Mouse (Mus musculus) hindbrain, postnatal 0 days (tissue): ENCODE results near the gene Tff2. TPM values are rescaled to one million over a fixed set of nuclear protein-coding genes. Genes with fewer than 3 reads are reported as not detected.
A peak's percentile ranks its signal among the peaks of the same experiment; 100 is the strongest.

Experiments used
- ATAC-seq: fragments of 200-750 bp; cut with Nextera tagmentation; 2 replicates; pipeline ENCODE4 v1.8.0; 2017; ENCODE audit warnings: mild to moderate bottlenecking, moderate TSS enrichment, moderate library complexity
- DNase-seq: peaks from one replicate; pipeline ENCODE4 v3.0.0-alpha.2; 2015; ENCODE audit warnings: low spot score
- H3K27ac ChIP-seq: fragments of 300-500 bp; sonication (generic); 2 replicates; pipeline ENCODE4 v1.5.1; 2014; ENCODE audit warnings: mild to moderate bottlenecking
- H3K27me3 ChIP-seq: fragments of 300-500 bp; sonication (generic); 2 replicates; pipeline ENCODE4 v1.6.1; 2014; ENCODE audit warnings: low read length, mixed read lengths; ENCODE audit not compliant: insufficient read depth
- H3K36me3 ChIP-seq: fragments of 300-500 bp; sonication (generic); 2 replicates; pipeline ENCODE4 v1.6.1; 2014; ENCODE audit warnings: low read length, mixed read lengths; ENCODE audit not compliant: insufficient read depth
- H3K4me1 ChIP-seq: fragments of 300-500 bp; sonication (generic); 2 replicates; pipeline ENCODE4 v1.6.1; 2014; ENCODE audit warnings: antibody characterized with exemption, low read length, mixed read lengths; ENCODE audit not compliant: insufficient read depth
- H3K4me2 ChIP-seq: fragments of 300-500 bp; sonication (generic); 2 replicates; pipeline ENCODE4 v1.6.1; 2014; ENCODE audit warnings: low read depth, mild to moderate bottlenecking, low read length, moderate library complexity, mixed read lengths
- H3K4me3 ChIP-seq: fragments of 300-500 bp; sonication (generic); 2 replicates; pipeline ENCODE4 v1.5.1; 2014; ENCODE audit warnings: low read length
- H3K9ac ChIP-seq: fragments of 300-500 bp; sonication (generic); replicated peaks from 2 replicates; pipeline ENCODE4 v1.6.1; 2014; ENCODE audit warnings: mild to moderate bottlenecking, low read length, moderate library complexity, mixed read lengths
- H3K9me3 ChIP-seq: fragments of 300-500 bp; sonication (generic); 2 replicates; pipeline ENCODE4 v1.6.1; 2016; ENCODE audit warnings: low read length, mixed read lengths
- CTCF ChIP-seq: IDR thresholded peaks from 2 replicates; pipeline ENCODE4 v1.5.1; 2016; ENCODE audit warnings: antibody characterized with exemption, control low read depth, low read depth
- WGBS: fragments of 180-500 bp; shearing (Covaris S2); extraction: QIAGEN DNeasy Blood & Tissue Kit; methylation state at CpG from one replicate; pipeline ENCODE4 v1.1.7; 2014; 5-methylcytosine and 5-hydroxymethylcytosine counted together
- polyA plus RNA-seq: library from polyadenylated mRNA; unstranded; fragments of >200 nt; fragmentation: Nextera tagmentation; extraction: Ambion mirVana; gene quantifications from 2 replicates; pipeline ENCODE4 v1.2.1, GENCODE M21; 2015
- total RNA-seq: library from RNA; depleted of rRNA; stranded (reverse); fragments of >200 nt; gene quantifications from 2 replicates; pipeline ENCODE4 v1.2.3, GENCODE M21; 2014

The Tff2 gene
- total and polyA plus RNA-seq, 2 experiments from 2014 or later, result not detected

GRCm38 (mm10) chr17:31138398-31138797 lies 5.7 kb downstream of the Tff2 start:
- Histone ChIP-seq H3K27ac (no peak overlapping the region), H3K9ac (no peak overlapping the region), H3K27me3 (no peaks in the 10 kb centered on the region), H3K9me3 (no peaks in the 10 kb centered on the region), H3K4me2 (no peak overlapping the region), H3K36me3 (no peaks in the 10 kb centered on the region), H3K4me1 (no peaks in the 10 kb centered on the region), H3K4me3 (no peak overlapping the region)
- ATAC-seq (no peak), DNase-seq (peak; percentile 86)
- 17% methylated on average over 5 of the region's 5 CpGs for WGBS
- peak; percentile 89 for TF ChIP-seq CTCF

GRCm38 (mm10) chr17:31136821-31137220 lies 7.3 kb downstream of the Tff2 start:
- Histone ChIP-seq H3K27ac (no peak overlapping the region), H3K9ac (no peak overlapping the region), H3K4me1 (no peaks in the 10 kb centered on the region), H3K36me3 (no peaks in the 10 kb centered on the region), H3K27me3 (no peaks in the 10 kb centered on the region), H3K4me3 (no peak overlapping the region), H3K9me3 (no peaks in the 10 kb centered on the region), H3K4me2 (no peak overlapping the region)
- no peak for ATAC-seq
- 91% methylated on average over 1 of the region's 1 CpGs for WGBS
- no peak for DNase-seq
- no peak for TF ChIP-seq CTCF

GRCm38 (mm10) chr17:31136291-31136690 lies 7.8 kb downstream of the Tff2 start:
- H3K36me3 ChIP-seq, result no peaks in the 10 kb centered on the region
- no peak for ATAC-seq

GRCm38 (mm10) chr17:31134913-31135312 lies 9.2 kb downstream of the Tff2 start:
- no peak for DNase-seq
- no peak overlapping the region for H3K27ac ChIP-seq
- 83% methylated on average over 6 of the region's 6 CpGs for WGBS
- no peaks in the 10 kb centered on the region for H3K4me1 ChIP-seq
- H3K4me2 ChIP-seq, result no peak overlapping the region
- no peak for ATAC-seq
- H3K4me3 ChIP-seq, result no peak overlapping the region
- no peaks in the 10 kb centered on the region for H3K27me3 ChIP-seq
- no peaks in the 10 kb centered on the region for H3K9me3 ChIP-seq
- no peaks in the 10 kb centered on the region for H3K36me3 ChIP-seq
- H3K9ac ChIP-seq, result no peak overlapping the region
- TF ChIP-seq CTCF, result no peak

More at GRCm38 (mm10) chr17:31136291-31136690, 7.8 kb downstream of the Tff2 start:
- Histone ChIP-seq H3K9ac (no peak overlapping the region), H3K27ac (no peak overlapping the region), H3K4me2 (no peak overlapping the region), H3K4me3 (no peak overlapping the region), H3K4me1 (no peaks in the 10 kb centered on the region), H3K9me3 (no peaks in the 10 kb centered on the region), H3K27me3 (no peaks in the 10 kb centered on the region)
- no peak for DNase-seq
- 60% methylated on average over 3 of the region's 3 CpGs for WGBS
- no peak for TF ChIP-seq CTCF

- ATAC-seq (no peak), DNase-seq (no peak)
- Histone ChIP-seq H3K27ac (no peak overlapping the region), H3K36me3 (no peaks in the 10 kb centered on the region), H3K9ac (no peak overlapping the region), H3K4me2 (no peak overlapping the region), H3K27me3 (no peaks in the 10 kb centered on the region), H3K4me3 (no peak overlapping the region), H3K9me3 (no peaks in the 10 kb centered on the region), H3K4me1 (no peaks in the 10 kb centered on the region)
- TF ChIP-seq CTCF, result no peak
- 82% methylated on average over 15 of the region's 15 CpGs for WGBS
Observed at GRCm38 (mm10) chr17:31133776-31134175, 10.3 kb downstream of the Tff2 start.

GRCm38 (mm10) chr17:31131269-31131821 lies 12.7 kb downstream of the Tff2 start:
- H3K4me3 ChIP-seq, result no peak overlapping the region
- no peaks in the 10 kb centered on the region for H3K27me3 ChIP-seq
- no peak overlapping the region for H3K27ac ChIP-seq
- no peak overlapping the region for H3K4me2 ChIP-seq
- ATAC-seq (no peak), DNase-seq (peak; percentile 18)
- WGBS, result 70% methylated on average over 10 of the region's 10 CpGs
- H3K9me3 ChIP-seq, result no peaks in the 10 kb centered on the region
- H3K4me1 ChIP-seq, result no peaks in the 10 kb centered on the region
- no peak overlapping the region for H3K9ac ChIP-seq
- TF ChIP-seq CTCF, result no peak
- H3K36me3 ChIP-seq, result no peaks in the 10 kb centered on the region

- ATAC-seq, result peak; percentile 39; the same call in 1 of the 2 replicates
- Histone ChIP-seq H3K27ac (no peak within 1 kb of the TSS), H3K36me3 (no peaks in the 10 kb centered on the region), H3K9ac (no peak within 1 kb of the TSS), H3K4me2 (no peak within 1 kb of the TSS), H3K4me1 (no peaks in the 10 kb centered on the region; the same call in 1 of the 2 replicates), H3K4me3 (no peak within 1 kb of the TSS), H3K27me3 (no peaks in the 10 kb centered on the region), H3K9me3 (no peaks in the 10 kb centered on the region)
- DNase-seq, result peak; percentile 11
- no peak for TF ChIP-seq CTCF
- 15% methylated on average over 2 of the region's 2 CpGs for whole genome bisulfite sequencing
Observed at GRCm38 (mm10) chr17:31129452-31129851, 14.6 kb downstream of the Tff2 start, which contains the start of gene Tff3. Gene Tff3, minus strand, starts transcription at chr17:31129646.
